Mouse (Mus musculus) ovary, postnatal 36 days (tissue): ENCODE data around the gene Klk4.

Experiments
- DNase-seq: peaks from one replicate; pipeline ENCODE4 v3.0.0; 2022; ENCODE audit warnings: low spot score, mixed read lengths

Gene Klk4

DNA sequence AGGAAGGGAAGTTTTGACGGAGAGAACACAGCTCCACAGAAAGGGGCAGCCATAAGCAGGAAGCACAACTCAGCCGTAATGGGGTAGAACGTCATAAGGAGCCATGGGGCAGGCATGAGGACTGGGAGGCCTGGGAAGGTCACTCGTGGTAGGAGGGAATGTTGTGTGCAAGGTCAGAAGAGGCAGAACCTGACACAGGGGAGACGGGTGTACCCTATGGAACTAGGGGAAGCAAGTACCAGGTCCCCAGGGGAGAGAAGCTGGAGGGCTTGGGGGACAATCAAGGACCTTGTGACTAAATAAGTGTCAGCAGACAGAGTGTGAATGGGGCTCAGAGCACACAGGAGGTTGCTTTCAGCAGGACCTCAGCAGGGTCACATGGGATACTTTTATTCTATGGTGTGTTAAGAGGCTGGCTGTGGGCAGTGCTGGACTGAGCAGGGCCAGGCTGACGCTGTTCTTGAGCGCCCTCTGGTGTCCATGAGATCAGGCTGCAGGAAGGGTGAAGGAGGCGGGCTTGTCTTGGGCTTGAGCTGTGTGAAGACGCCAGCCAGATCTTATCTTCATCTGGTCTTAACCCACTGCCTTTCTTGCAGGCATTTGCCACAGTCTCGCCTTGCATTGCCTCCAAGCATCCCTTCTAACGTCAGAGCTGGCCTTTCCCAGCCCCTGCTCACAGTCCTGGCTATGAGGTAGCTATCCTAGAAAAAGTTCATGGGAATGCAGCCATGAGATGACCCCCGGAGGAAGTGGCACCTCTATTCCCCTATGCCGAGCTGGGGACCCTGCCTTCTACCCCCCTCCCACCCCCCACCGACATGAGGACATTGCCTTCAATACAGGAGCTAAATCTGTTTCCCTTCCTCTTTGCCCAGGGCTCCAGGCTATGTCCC, 38.8 kb downstream of the Klk4 start:
- peak; percentile 54 for DNase-seq

DNA sequence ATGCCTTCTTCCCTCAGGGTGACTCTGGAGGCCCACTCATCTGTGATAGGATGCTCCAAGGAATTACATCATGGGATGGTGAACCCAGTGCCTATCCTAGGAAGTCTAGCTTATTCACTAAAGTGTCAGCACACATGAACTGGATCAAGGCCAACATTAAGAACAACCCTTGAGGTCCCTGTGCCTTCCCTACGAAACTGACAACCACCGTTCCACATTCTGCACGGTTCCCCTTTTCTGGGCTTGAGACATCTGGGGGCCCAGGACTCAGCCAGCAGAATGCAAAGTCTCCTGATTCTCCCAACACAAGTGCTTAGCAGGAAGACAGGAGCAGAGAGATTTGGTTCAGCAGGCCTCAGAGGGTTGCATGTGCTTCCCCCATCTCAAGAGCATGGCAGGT, 39.6 kb downstream of the Klk4 start:
- DNase-seq = no peak

DNA sequence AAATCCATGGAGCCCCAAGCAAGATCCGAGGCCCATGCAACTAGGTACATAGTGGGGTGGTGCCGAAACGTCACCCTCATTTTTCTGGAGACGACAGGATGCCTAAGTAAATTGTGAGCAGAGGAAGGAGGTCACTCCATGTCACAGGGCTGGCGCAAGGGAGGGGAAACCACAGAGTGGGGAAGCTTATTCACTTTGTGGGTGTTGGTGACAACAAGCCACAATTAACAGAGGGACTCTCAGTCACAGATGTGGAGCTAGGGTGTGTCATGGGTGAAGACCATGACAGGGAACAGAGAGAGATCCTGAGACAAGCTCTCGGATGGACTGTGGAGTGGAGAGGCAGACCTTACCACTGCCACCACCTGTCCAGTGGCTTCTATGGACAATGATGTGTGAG, 40.1 kb downstream of the Klk4 start:
- no peak for DNase-seq

DNA sequence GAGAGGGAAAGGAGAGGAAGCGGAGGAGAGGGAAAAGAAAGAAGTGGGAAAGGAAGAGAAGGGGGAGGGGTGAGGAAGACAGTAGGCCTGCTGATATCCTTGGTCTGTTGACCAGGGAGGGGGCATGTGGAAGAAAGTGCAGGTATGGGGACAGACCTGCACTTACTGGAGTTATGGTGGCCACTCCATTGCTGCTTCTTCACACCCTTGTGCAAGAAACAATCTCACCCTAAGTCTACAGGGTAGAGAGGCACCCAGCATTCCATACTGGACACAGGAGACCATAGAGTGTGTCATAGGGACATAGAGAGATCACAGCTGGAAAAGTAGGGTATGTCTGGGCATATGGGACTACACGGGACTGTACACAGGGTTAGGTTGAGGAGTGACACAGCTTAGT, 41.0 kb downstream of the Klk4 start:
- DNase-seq = no peak

DNA sequence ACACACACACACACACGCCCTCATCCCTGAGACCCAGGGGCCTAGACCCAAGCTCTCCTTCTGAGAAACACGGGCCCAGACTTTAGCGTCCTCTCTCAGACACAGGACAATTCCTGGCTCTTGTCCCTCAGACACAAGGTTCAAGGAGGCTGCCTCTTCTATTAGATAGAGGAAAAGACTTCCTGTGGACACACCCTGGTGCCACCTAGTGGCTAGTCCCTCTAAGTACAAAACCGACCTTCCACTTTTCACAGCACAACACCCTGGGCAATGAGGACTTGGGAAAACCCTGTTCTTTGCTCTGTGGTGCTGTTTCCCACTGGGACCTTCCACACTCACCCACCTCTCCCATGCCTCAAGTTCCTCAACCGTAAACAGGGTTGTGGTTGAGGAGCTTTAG, 45.0 kb downstream of the Klk4 start:
- no peak for DNase-seq

DNA sequence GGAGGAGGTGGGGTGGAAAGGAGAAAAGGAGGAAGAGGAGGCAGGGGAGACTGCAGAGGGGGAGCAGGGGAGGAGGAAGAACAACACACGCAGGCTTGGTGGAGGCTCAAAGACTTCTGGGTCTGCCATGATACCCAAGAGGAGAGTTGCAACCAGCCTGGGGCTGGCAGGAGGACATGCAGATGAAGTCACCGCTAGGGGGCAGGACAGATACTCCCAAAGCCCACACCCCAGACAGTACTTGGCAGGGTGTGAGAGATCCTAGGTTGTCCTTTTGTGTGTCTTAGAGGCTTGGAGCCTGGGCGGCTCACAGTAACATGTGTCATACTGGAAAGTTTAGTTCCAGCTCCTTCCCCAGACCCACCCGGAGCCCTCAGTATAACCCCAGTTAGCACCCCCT, 47.6 kb downstream of the Klk4 start:
- DNase-seq = no peak

DNA sequence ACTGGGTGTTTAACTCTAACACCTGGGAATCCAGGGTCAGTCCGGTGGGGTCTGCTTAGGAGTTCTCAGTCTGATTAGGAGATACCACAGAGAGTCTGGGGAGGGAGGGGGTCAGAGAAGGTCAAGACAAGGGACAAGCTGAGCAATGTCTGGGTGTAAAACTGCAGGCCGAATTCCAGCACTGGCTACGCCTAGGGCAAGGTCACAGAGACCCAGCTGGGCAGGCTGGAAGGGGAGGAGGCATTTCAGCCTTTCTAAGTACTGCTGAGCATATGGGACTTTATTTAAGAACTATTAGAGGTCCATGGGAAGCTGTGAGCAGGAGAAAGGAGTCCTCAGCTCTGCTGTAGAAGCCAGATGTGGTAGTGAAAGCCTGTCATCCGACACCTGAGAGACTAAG, 51.4 kb downstream of the Klk4 start:
- DNase-seq = no peak

DNA sequence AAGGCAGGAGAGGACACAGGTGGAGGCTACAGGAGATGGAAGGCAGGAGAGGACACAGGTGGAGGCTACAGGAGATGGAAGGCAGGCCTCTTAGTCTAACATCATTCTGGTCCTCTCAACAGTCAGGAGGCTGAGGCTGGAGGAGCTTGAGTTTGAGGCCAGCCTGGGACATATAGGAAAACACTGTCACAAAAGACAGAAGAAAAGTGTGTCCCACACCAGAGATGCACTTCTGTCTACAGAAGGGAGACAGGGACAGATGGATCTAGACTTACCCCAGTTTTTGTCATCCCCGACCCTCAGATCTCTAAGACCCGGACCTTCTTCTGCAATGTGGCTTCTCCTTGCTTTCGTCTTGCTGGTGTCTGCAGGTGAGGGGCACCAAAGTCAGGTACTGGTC, 52.5 kb downstream of the Klk4 start, which contains the start of gene Klk15:
Klk15 (plus strand) TSS at position 301 of the 400 bp plus-strand sequence.
- no peak for DNase-seq

DNA sequence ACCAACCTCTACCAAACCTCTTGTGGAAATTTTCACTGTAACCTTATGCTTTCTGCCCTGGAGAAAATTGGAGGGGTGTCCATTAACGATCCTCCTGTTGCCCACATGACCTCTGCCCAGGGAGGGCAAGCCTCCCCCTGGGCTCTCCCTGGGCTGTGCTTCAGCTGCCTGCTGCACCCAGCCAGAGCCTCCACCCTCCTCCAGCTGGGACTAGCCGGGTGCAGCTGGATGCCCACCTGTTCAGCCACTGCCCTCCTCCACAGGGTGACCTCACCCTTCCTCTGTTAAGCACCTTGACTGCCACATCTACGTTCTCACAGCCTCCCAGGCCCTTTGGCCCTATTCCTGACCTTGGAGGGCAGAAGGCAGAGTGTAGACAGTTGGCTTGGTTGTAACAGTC, 53.8 kb downstream of the Klk4 start:
- no peak for DNase-seq
